Mouse (Mus musculus): ENCODE data around the gene Hibch. TPM values are rescaled to one million over a fixed set of nuclear protein-coding genes. Genes with fewer than 3 reads are reported as not detected.
A peak's percentile ranks its signal among the peaks of the same experiment; 100 is the strongest.

Gene Hibch
- polyA plus RNA-seq (2015; fragmentation: Nextera tagmentation; extraction: Ambion mirVana) = 24.3 and 25.6 TPM in 2 replicates

DNA sequence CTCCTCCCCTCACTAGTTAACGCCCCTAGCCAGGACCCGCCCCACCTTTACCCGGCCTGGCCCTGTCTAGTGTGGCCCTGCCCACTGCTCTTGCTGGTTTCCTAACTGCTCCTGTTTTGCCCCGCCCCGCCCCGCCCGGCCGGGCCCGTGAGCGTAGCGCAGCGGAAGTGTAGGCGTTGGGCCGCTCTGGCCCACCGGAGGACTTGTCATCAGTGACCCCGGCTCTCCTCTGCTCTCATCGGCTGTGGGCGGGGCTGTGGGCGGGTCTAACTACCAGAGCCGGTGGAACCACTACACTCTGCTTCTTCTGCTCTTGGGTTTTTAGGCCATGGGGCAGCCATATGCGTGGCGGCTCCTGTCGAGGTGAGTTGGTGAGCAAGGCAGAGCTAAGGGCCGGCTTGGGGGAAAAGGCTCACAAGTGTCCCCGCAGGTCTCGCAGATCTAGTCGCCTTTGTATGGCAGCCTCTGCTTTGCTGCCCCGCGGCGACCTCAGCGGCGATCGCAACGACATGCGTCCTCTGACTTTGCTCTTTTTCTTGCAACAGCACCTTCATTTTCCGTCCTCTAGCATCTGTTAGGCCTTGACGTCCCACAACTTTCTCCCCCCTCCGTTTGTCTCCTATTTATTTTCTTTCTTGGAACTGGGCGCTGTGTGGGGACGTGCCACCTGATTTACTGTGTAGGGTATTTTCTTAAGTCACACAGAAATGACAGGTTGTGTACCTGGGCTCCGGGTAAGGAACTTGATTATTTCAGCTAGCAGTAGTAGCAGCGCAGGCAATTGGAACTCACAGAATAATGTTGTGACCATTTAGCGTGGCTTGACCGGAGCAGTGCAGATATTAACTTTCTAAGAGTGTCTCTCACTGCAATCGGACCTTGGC, at the start of gene Hibch:
Hibch (plus strand) TSS at position 148 of the 884 bp plus-strand sequence.
- Histone ChIP-seq H3K4me3 (replicated peaks; ENCODE audit: low read length) (peak within 1 kb of the TSS; percentile 72), H3K4me2 (ENCODE audit: low read length) (peak within 1 kb of the TSS; percentile 83), H3K36me3 (ENCODE audit: control insufficient read depth, insufficient read depth) (no peaks in the 10 kb centered on the region), H3K4me1 (replicated peaks; ENCODE audit: control insufficient read depth, insufficient read depth, low read length) (peaks cover 7% of the 10 kb centered on the region), H3K27ac (ENCODE audit: low read length) (peak within 1 kb of the TSS; percentile 63), H3K27me3 (replicated peaks; ENCODE audit: control insufficient read depth, insufficient read depth, low read length) (no peaks in the 10 kb centered on the region), H3K9me3 (ENCODE audit: control insufficient read depth, low read length) (no peaks in the 10 kb centered on the region), H3K9ac (replicated peaks; ENCODE audit: low read depth, low read length) (peak within 1 kb of the TSS; percentile 77)
- WGBS = 3% methylated on average over 45 of the region's 45 CpGs
- peak; percentile 99 for ATAC-seq

DNA sequence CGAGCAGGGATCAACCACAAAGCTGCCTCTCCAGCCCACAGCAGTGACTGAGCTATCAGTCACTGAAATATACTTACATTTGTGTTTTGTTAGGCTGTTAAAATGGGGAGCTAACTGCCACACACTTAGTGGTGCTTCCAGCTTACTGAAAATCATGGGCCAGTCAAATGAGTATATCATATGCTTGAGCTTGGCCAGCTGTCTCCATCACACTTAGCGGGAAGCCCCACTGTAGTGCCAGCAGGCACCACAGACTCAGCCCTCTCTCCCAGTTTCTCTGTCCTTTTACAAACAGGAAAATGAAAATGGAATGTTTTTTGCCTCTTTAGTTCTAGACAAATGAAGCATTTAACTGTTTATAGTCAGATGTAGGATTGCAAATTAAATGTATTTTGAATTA, 48.8 kb upstream of the Hibch start:
- Histone ChIP-seq H3K4me2 (ENCODE audit: low read length) (no peak overlapping the region), H3K9ac (replicated peaks; ENCODE audit: low read depth, low read length) (no peak overlapping the region), H3K9me3 (ENCODE audit: control insufficient read depth, low read length) (no peaks in the 10 kb centered on the region), H3K4me1 (replicated peaks; ENCODE audit: control insufficient read depth, insufficient read depth, low read length) (peaks cover 5% of the 10 kb centered on the region), H3K36me3 (ENCODE audit: control insufficient read depth, insufficient read depth) (no peaks in the 10 kb centered on the region; the same call in 1 of the 2 replicates), H3K4me3 (replicated peaks; ENCODE audit: low read length) (no peak overlapping the region), H3K27me3 (replicated peaks; ENCODE audit: control insufficient read depth, insufficient read depth, low read length) (no peaks in the 10 kb centered on the region), H3K27ac (ENCODE audit: low read length) (no peak overlapping the region)
- WGBS = 79% methylated on average over 2 of the region's 2 CpGs
- ATAC-seq = 0 out of 2 replicates have a peak, but pooled peaks have one; percentile 55

DNA sequence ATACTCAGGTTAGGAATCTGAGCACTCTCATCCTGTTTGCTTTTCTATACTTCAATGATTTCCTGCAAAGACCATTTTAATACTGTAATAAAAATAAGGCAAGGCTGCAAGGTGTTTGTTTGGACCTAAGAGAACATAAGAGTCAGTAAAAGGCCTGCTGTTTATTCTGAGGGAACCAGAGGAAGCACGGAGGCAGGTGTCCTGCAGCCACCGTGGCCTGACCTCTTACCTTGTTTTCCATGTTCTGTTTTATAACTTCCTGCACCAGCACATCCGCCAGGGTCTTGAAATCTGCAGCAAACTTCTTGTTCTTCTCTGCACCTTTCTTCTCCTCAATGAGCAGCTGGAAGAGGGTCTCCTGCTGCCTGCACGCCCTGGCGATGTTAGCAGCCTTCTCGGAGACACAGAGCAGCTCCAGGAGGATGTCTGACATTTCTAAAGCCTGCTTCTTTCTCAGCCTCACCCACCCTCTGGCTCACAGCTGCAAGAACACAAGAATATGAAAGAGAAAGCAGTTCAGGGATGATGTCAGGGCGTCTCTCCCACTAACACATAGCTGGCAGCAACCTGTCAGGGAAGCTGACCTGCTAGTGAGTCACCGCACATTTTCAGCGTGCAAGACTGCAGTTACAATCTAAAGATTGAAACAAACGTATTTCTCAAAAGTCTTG, 45.5 kb upstream of the Hibch start:
- WGBS = 74% methylated on average over 10 of the region's 10 CpGs
- no peaks in the 10 kb centered on the region for H3K27me3 ChIP-seq (replicated peaks; ENCODE audit: control insufficient read depth, insufficient read depth, low read length)
- H3K27ac ChIP-seq (ENCODE audit: low read length) = no peak overlapping the region
- no peak overlapping the region for H3K4me2 ChIP-seq (ENCODE audit: low read length)
- no peak overlapping the region for H3K4me3 ChIP-seq (replicated peaks; ENCODE audit: low read length)
- H3K36me3 ChIP-seq (ENCODE audit: control insufficient read depth, insufficient read depth) = no peaks in the 10 kb centered on the region
- no peak for ATAC-seq
- no peak overlapping the region for H3K9ac ChIP-seq (replicated peaks; ENCODE audit: low read depth, low read length)
- H3K9me3 ChIP-seq (ENCODE audit: control insufficient read depth, low read length) = no peaks in the 10 kb centered on the region
- peaks cover 5% of the 10 kb centered on the region for H3K4me1 ChIP-seq (replicated peaks; ENCODE audit: control insufficient read depth, insufficient read depth, low read length)

DNA sequence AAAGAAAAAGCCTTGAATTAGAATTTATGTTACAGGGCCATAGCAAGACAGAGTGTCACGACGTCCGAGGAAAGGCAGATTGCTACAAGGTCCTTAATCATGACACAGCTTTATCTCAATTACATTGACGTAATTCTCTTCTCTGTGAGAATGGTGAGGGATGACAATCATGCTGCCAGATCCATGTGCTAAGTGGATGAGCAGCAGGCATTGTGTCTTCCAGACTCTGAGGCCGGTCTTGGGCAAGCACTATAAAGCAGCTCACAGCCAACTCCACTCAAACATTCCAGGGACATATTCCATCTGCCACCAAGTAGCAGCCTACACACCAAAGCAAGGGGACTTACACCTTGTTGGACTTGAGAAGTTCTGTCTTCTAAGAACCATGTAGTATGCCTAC, 45.0 kb upstream of the Hibch start:
- no peaks in the 10 kb centered on the region for H3K36me3 ChIP-seq (ENCODE audit: control insufficient read depth, insufficient read depth)
- no peaks in the 10 kb centered on the region for H3K9me3 ChIP-seq (ENCODE audit: control insufficient read depth, low read length)
- no peak overlapping the region for H3K27ac ChIP-seq (ENCODE audit: low read length)
- no peak overlapping the region for H3K4me3 ChIP-seq (replicated peaks; ENCODE audit: low read length)
- ATAC-seq = no peak
- WGBS = 64% methylated on average over 5 of the region's 5 CpGs
- H3K27me3 ChIP-seq (replicated peaks; ENCODE audit: control insufficient read depth, insufficient read depth, low read length) = no peaks in the 10 kb centered on the region
- peaks cover 5% of the 10 kb centered on the region for H3K4me1 ChIP-seq (replicated peaks; ENCODE audit: control insufficient read depth, insufficient read depth, low read length)
- no peak overlapping the region for H3K9ac ChIP-seq (replicated peaks; ENCODE audit: low read depth, low read length)
- H3K4me2 ChIP-seq (ENCODE audit: low read length) = no peak overlapping the region

DNA sequence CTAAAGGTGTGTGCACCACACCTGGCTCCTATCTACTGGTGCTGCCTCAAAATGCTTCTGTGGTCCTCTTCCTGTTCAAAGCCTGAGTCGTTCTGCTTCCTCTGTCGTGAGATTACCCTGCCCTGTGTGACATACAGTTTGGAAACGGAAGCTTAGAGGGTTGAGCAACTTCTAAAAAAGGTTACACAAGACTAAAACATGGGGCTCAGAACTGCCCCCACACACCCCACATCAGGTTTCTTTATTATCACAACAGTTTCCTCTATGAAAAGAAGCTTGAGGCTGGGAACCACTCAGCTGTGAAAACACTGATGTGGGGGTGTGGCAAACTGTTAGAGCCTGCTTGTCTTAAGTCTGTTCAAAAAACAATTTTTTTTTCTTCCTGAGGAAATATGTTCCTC, 44.4 kb upstream of the Hibch start:
- Histone ChIP-seq H3K9ac (replicated peaks; ENCODE audit: low read depth, low read length) (no peak overlapping the region), H3K27me3 (replicated peaks; ENCODE audit: control insufficient read depth, insufficient read depth, low read length) (no peaks in the 10 kb centered on the region), H3K36me3 (ENCODE audit: control insufficient read depth, insufficient read depth) (no peaks in the 10 kb centered on the region), H3K9me3 (ENCODE audit: control insufficient read depth, low read length) (no peaks in the 10 kb centered on the region), H3K4me2 (ENCODE audit: low read length) (no peak overlapping the region), H3K4me1 (replicated peaks; ENCODE audit: control insufficient read depth, insufficient read depth, low read length) (peaks cover 5% of the 10 kb centered on the region), H3K27ac (ENCODE audit: low read length) (no peak overlapping the region), H3K4me3 (replicated peaks; ENCODE audit: low read length) (no peak overlapping the region)
- no peak for ATAC-seq
- WGBS = 82% methylated on average over 3 of the region's 3 CpGs

DNA sequence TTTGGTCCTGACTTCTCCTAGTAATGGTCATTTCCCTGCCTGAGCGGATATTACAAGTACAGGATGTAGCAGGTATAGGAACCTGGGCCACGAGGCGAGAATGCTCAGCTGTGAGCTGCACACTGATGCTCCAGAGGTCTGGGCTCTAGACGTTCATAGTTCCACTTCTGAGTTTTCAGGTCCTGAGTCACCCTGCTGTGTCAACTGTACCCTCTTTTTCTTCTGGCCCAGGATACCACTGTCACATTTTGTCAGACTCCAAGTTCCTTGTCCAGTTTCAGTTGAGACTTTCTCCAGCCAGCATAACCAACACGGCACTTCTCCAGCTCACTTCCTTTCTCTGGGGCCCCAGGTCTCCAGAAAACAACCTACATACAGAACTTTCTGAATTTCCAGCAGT, 43.1 kb upstream of the Hibch start:
- no peak overlapping the region for H3K4me2 ChIP-seq (ENCODE audit: low read length)
- H3K9ac ChIP-seq (replicated peaks; ENCODE audit: low read depth, low read length) = no peak overlapping the region
- H3K27me3 ChIP-seq (replicated peaks; ENCODE audit: control insufficient read depth, insufficient read depth, low read length) = no peaks in the 10 kb centered on the region
- H3K27ac ChIP-seq (ENCODE audit: low read length) = no peak overlapping the region
- H3K4me3 ChIP-seq (replicated peaks; ENCODE audit: low read length) = no peak overlapping the region
- ATAC-seq = no peak
- H3K4me1 ChIP-seq (replicated peaks; ENCODE audit: control insufficient read depth, insufficient read depth, low read length) = peaks cover 5% of the 10 kb centered on the region
- H3K36me3 ChIP-seq (ENCODE audit: control insufficient read depth, insufficient read depth) = no peaks in the 10 kb centered on the region
- H3K9me3 ChIP-seq (ENCODE audit: control insufficient read depth, low read length) = no peaks in the 10 kb centered on the region
- 92% methylated on average over 5 of the region's 5 CpGs for WGBS

DNA sequence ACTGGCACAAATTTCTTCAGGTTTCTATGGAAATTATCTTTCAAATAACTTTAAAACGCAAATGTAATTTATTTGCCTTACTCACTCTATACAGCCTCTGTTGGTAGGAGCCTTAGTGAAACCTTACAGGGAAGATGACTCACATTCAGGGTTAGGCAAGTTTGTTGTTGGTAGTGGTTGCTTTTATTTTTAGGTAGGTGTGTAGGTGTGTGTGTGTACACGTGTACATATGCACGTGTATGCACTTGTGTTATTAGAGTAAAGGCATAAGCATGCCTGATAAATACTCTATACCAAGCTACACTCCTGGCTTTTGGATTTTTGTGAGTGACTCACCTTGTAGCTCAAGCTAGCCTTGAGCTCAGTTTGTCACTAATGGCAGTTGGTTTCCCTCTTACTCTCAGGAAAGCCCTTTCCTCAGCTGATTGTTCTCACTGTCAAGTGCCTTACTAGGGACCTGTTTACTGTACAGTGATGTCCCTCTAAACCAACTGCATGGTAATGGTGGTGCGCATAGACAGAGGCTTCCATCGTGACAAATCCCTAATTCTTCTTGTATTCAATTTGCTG, 42.2 kb upstream of the Hibch start:
- Histone ChIP-seq H3K4me1 (replicated peaks; ENCODE audit: control insufficient read depth, insufficient read depth, low read length) (peaks cover 5% of the 10 kb centered on the region), H3K9me3 (ENCODE audit: control insufficient read depth, low read length) (no peaks in the 10 kb centered on the region), H3K4me3 (replicated peaks; ENCODE audit: low read length) (no peak overlapping the region), H3K27me3 (replicated peaks; ENCODE audit: control insufficient read depth, insufficient read depth, low read length) (no peaks in the 10 kb centered on the region), H3K36me3 (ENCODE audit: control insufficient read depth, insufficient read depth) (no peaks in the 10 kb centered on the region), H3K9ac (replicated peaks; ENCODE audit: low read depth, low read length) (no peak overlapping the region), H3K4me2 (ENCODE audit: low read length) (no peak overlapping the region), H3K27ac (ENCODE audit: low read length) (no peak overlapping the region)
- 94% methylated on average over 5 of the region's 5 CpGs for WGBS
- ATAC-seq = no peak

DNA sequence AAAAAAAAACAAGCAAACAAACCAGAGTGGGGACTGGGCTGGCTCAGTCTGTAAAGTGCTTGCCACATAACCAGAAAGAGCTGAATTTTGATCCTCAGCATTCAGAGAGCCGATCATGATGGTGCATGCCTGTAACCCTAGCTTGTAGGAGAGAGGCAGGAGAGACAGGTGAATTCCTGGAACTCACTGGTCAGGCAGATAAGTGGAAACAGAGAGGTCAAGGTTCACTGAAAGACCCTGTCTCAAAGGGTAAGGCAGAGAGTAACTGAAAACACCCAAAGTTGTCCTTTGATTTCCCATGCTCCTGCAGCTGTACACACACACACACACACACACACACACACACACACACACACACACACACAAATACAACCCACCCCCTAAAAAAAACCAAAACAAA, 39.7 kb upstream of the Hibch start:
- H3K4me1 ChIP-seq (replicated peaks; ENCODE audit: control insufficient read depth, insufficient read depth, low read length) = no peaks in the 10 kb centered on the region
- H3K4me2 ChIP-seq (ENCODE audit: low read length) = no peak overlapping the region
- H3K9ac ChIP-seq (replicated peaks; ENCODE audit: low read depth, low read length) = no peak overlapping the region
- H3K4me3 ChIP-seq (replicated peaks; ENCODE audit: low read length) = no peak overlapping the region
- ATAC-seq = no peak
- H3K27me3 ChIP-seq (replicated peaks; ENCODE audit: control insufficient read depth, insufficient read depth, low read length) = no peaks in the 10 kb centered on the region
- no peaks in the 10 kb centered on the region for H3K36me3 ChIP-seq (ENCODE audit: control insufficient read depth, insufficient read depth)
- 90% methylated on average over 1 of the region's 1 CpGs for WGBS
- H3K9me3 ChIP-seq (ENCODE audit: control insufficient read depth, low read length) = no peaks in the 10 kb centered on the region
- no peak overlapping the region for H3K27ac ChIP-seq (ENCODE audit: low read length)

DNA sequence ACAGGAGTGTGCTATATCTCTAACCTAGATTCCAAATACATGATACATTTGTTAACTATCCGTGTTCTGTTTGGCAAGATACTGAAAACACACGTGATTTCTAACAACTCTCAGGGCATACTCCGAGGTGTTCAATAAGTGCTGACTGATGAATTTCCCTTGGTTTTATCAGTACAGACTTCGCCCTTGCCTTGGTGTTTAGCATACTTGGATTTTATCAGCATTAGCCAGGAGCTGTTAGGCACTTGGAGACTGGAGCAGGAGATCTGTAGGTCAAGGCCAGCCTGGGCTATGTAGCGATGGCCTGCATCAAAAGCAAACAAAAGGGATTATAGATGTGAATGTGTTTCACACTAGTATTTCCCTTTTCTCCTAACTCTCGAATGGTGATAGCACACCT, 36.3 kb upstream of the Hibch start:
- Histone ChIP-seq H3K9me3 (ENCODE audit: control insufficient read depth, low read length) (no peaks in the 10 kb centered on the region), H3K9ac (replicated peaks; ENCODE audit: low read depth, low read length) (no peak overlapping the region), H3K4me1 (replicated peaks; ENCODE audit: control insufficient read depth, insufficient read depth, low read length) (no peaks in the 10 kb centered on the region), H3K36me3 (ENCODE audit: control insufficient read depth, insufficient read depth) (no peaks in the 10 kb centered on the region), H3K4me3 (replicated peaks; ENCODE audit: low read length) (no peak overlapping the region), H3K27me3 (replicated peaks; ENCODE audit: control insufficient read depth, insufficient read depth, low read length) (no peaks in the 10 kb centered on the region), H3K27ac (ENCODE audit: low read length) (no peak overlapping the region), H3K4me2 (ENCODE audit: low read length) (no peak overlapping the region)
- no peak for ATAC-seq
- WGBS = 95% methylated on average over 6 of the region's 6 CpGs

All from forebrain, embryonic 16.5 days (tissue).